Mouse (Mus musculus) stomach, postnatal 0 days (tissue): ENCODE results near the gene Dohh. TPM values are rescaled to one million over a fixed set of nuclear protein-coding genes. Genes with fewer than 3 reads are reported as not detected.

Source experiments
- ATAC-seq: fragments of 200-750 bp; cut with Nextera tagmentation; 2 replicates; pipeline ENCODE4 v1.8.0; 2017; ENCODE audit not compliant: low FRiP score, low TSS enrichment
- DNase-seq: peaks from one replicate; pipeline ENCODE4 v3.0.0-alpha.2; 2016; ENCODE audit warnings: low spot score
- H3K27ac ChIP-seq: fragments of 300-500 bp; sonication (generic); replicated peaks from 2 replicates; pipeline ENCODE4 v1.5.1; 2014; ENCODE audit warnings: mild to moderate bottlenecking, control low read depth
- H3K27me3 ChIP-seq: fragments of 300-500 bp; sonication (generic); 2 replicates; pipeline ENCODE4 v1.6.1; 2014; ENCODE audit warnings: low read length; ENCODE audit not compliant: control insufficient read depth, insufficient read depth
- H3K36me3 ChIP-seq: fragments of 300-500 bp; sonication (generic); 2 replicates; pipeline ENCODE4 v1.6.1; 2014; ENCODE audit warnings: low read length, mixed read lengths; ENCODE audit not compliant: control insufficient read depth, insufficient read depth
- H3K4me1 ChIP-seq: fragments of 300-500 bp; sonication (generic); replicated peaks from 2 replicates; pipeline ENCODE4 v1.6.1; 2014; ENCODE audit warnings: antibody characterized with exemption; ENCODE audit not compliant: control insufficient read depth, insufficient read depth
- H3K4me2 ChIP-seq: fragments of 300-500 bp; sonication (generic); replicated peaks from 2 replicates; pipeline ENCODE4 v1.6.1; 2014; ENCODE audit warnings: low read depth, mild to moderate bottlenecking, control low read depth, moderate library complexity
- H3K4me3 ChIP-seq: fragments of 300-500 bp; sonication (generic); 2 replicates; pipeline ENCODE4 v1.5.1; 2014; ENCODE audit warnings: low read depth, low read length, control low read depth
- H3K9ac ChIP-seq: fragments of 300-500 bp; sonication (generic); 2 replicates; pipeline ENCODE4 v1.6.1; 2014; ENCODE audit warnings: mild to moderate bottlenecking, low read length, control low read depth, mixed read lengths
- H3K9me3 ChIP-seq: fragments of 300-500 bp; sonication (generic); 2 replicates; pipeline ENCODE4 v1.6.1; 2016; ENCODE audit warnings: low read length; ENCODE audit not compliant: control insufficient read depth
- CTCF ChIP-seq: IDR thresholded peaks from 2 replicates; pipeline ENCODE4 v1.5.1; 2016; ENCODE audit warnings: antibody characterized with exemption, low read depth, mild to moderate bottlenecking, moderate library complexity
- EP300 ChIP-seq: optimal IDR thresholded peaks from 2 replicates; pipeline ENCODE3; 2016; ENCODE audit warnings: antibody characterized with exemption
- WGBS: fragments of 180-500 bp; shearing (Covaris S2); extraction: QIAGEN DNeasy Blood & Tissue Kit; methylation state at CpG from one replicate; pipeline ENCODE4 v1.1.7; 2014; 5-methylcytosine and 5-hydroxymethylcytosine counted together
- polyA plus RNA-seq: library from polyadenylated mRNA; unstranded; fragments of >200 nt; fragmentation: Nextera tagmentation; extraction: Ambion mirVana; gene quantifications from 2 replicates; pipeline ENCODE4 v1.2.1, GENCODE M21; 2015

Dohh gene
- polyA plus RNA-seq, 1 experiment from 2014 or later, result 59.4 TPM

DNA sequence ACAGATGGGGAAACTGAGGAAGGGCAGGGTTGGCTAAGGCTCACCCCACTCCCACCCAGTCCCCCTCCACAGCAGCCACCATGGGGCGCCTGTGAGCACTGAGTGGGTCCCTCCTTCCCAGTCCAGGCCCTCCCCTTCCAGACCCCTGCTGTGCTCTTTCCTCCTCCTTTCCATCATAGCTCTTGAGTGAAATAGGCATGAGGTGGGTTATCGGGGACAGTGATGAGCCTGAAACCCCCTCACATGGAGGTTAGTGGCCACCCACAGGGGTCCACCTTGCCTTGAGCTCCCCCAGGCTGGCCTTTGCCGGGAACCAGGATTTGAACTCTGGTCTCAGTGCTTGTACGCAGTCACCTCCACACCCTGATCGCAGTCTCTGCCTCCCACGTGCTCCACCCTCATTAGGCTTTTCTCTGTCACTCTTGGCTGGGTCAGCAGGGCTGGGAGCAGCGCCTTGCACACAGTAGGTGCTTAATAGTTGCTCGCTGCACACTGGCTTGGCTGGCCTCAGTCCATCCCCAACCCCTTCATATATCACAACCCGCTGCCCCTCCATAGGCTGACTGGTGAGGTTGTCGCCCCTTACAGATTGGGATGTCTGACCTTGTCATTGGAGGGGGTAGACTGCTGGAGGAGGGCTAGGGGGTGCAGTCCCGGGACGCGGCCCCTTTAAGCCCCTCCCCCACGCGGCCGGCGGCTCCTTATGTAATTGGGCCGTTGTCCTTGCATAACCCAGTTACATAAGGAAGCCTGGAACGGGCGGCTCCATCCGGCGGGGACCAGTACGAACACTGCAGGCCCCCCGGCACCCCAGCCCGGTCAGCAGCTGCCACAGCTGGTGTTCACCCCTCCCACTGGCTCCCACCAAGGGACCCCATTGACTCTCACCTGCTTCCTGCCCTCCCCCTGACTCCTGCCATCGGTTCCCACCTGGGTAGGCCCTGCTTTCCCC lies 29.4 kb downstream of the Dohh start:
- peak overlapping the region; percentile 45 for H3K9ac ChIP-seq
- 26% methylated on average over 26 of the region's 26 CpGs for WGBS
- peak; percentile 27; the same call in 1 of the 2 replicates for ATAC-seq
- no peak overlapping the region for H3K4me3 ChIP-seq
- H3K27ac ChIP-seq, result peak overlapping the region; percentile 93
- peak overlapping the region; percentile 44 for H3K4me2 ChIP-seq
- TF ChIP-seq CTCF (peak; percentile 49), EP300 (no peak)
- H3K4me1 ChIP-seq, result peaks cover 30% of the 10 kb centered on the region
- H3K36me3 ChIP-seq, result 0 out of 2 replicates have a peak, but pooled peaks cover 2% of the 10 kb centered on the region
- no peaks in the 10 kb centered on the region for H3K27me3 ChIP-seq
- no peaks in the 10 kb centered on the region for H3K9me3 ChIP-seq
- DNase-seq, result peak; percentile 74

DNA sequence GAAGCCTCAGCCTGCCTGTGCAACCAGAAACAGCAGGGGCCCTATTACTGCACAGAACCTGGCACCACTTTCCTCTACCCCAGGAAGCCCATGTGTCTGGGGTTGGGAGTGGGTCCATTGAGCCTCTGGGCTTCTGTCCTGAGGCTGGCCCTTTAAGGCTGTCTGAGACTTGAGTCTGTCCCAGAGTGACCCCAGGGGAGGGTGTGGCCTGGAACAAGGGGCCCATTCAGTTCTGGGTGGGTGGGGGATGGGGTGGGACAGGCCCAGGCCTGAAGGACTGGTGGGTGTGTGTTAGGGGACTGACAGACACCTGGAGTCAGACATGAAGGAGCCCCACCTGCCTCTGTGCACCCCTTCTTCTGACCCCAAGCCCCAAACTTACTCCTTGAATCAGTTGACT lies 30.5 kb downstream of the Dohh start:
- no peak overlapping the region for H3K9ac ChIP-seq
- DNase-seq (peak; percentile 74), ATAC-seq (no peak)
- H3K27ac ChIP-seq, result peak overlapping the region; percentile 93
- peaks cover 30% of the 10 kb centered on the region for H3K4me1 ChIP-seq
- 0 out of 2 replicates have a peak, but pooled peaks cover 5% of the 10 kb centered on the region for H3K36me3 ChIP-seq
- peak overlapping the region; percentile 44; the same call in 1 of the 2 replicates for H3K4me2 ChIP-seq
- H3K9me3 ChIP-seq, result no peaks in the 10 kb centered on the region
- TF ChIP-seq EP300 (no peak), CTCF (no peak)
- H3K4me3 ChIP-seq, result no peak overlapping the region
- H3K27me3 ChIP-seq, result no peaks in the 10 kb centered on the region

DNA sequence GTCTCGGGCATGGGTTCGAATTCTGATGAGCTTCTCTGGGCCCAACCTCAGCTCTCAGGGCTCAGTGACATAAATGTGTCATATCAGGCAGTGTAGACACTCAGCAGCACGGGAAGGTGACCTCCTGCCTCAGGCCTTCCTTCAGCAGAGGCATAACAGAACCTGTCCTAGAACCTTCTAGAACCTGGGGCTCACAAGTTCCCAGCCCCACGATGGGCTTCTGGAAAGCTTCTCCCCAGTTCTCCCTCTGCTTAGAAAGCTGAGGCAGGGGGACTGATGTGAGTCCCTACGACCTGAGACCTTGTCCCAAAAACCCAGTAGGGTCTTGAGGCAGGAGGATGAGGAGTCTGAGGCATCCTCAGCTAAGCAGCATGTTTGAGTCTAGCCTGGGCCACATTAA lies 30.9 kb downstream of the Dohh start:
- no peak for DNase-seq
- Histone ChIP-seq H3K4me2 (no peak overlapping the region), H3K27me3 (no peaks in the 10 kb centered on the region), H3K36me3 (0 out of 2 replicates have a peak, but pooled peaks cover 5% of the 10 kb centered on the region), H3K9ac (no peak overlapping the region; the same call in 1 of the 2 replicates), H3K27ac (peak overlapping the region; percentile 61), H3K4me1 (peaks cover 30% of the 10 kb centered on the region), H3K9me3 (no peaks in the 10 kb centered on the region), H3K4me3 (no peak overlapping the region)
- WGBS, result 72% methylated on average over 5 of the region's 5 CpGs
- no peak for ATAC-seq
- TF ChIP-seq CTCF (no peak), EP300 (no peak)

DNA sequence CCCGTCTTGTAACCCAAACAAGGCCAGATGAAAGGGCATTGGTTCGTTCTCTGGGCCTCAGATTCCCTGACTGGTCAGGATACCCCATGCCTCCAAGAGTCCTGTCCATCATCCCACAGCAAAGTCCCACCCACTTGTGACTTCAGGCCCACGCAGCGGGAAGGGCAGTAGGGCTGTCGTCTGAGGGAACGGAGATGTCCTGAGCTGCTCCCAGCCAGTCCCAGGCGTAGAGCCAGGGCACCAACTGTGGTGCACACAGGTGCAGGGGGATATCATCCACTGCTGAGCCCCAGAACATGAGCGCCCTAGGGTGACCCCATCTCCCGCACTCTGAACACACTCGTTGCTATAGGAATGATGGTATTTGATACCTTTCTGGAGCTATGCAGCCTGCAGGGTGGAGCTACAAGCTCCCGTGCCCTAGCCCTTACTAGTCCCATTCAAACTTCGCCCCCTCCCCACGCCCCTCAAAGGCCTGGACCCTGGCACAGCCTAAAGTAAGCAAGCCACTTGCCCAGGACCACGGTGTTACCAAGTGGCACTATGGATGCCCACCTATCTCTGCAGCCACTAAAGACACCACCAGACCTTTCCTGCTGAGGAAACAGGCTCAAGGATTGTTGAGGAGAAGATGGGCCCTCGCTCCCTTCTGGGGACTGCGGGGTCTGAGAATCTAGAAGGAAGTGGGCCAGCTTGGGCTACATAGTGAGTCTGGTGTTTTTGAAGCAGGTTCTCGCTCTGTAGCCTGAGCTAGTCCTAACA lies 31.5 kb downstream of the Dohh start:
- H3K4me3 ChIP-seq, result no peak overlapping the region
- ATAC-seq (no peak), DNase-seq (no peak)
- H3K9ac ChIP-seq, result no peak overlapping the region; the same call in 1 of the 2 replicates
- TF ChIP-seq EP300 (no peak), CTCF (no peak)
- H3K27ac ChIP-seq, result peak overlapping the region; percentile 61
- WGBS, result 57% methylated on average over 17 of the region's 17 CpGs
- peaks cover 30% of the 10 kb centered on the region for H3K4me1 ChIP-seq
- 0 out of 2 replicates have a peak, but pooled peaks cover 3% of the 10 kb centered on the region for H3K36me3 ChIP-seq
- H3K9me3 ChIP-seq, result no peaks in the 10 kb centered on the region
- H3K4me2 ChIP-seq, result no peak overlapping the region
- H3K27me3 ChIP-seq, result no peaks in the 10 kb centered on the region

DNA sequence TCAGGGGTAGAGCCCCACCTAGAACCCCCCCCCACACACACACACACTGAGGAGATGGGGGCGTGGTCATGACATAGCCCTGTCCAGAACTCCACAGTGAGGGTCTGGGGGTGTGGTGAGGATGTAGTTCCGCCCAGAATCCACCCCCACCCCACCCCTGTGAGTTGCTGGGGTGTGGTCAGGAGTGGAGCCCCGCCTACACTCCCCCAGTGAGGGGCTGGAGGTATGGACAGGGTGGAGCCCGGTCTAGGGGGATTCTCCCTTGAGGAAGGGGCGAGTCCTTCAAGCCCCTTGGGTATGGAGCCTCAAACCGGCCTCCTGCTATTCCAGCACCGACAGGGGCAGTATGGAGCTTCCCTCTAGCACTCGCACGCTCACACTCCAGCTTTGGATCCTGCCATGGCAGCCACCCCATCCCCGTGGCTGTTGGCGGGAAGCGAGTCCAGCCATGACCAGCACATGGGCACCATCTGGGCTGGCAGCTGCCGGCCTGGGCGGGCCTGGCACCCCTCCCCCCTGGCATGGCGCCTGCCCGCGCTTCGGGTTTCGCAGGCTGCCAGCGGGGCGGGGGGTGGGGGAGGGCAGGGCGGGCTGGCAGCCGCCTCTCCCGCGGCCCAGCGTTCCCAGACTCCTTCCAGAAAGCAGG lies 32.5 kb downstream of the Dohh start:
- H3K4me1 ChIP-seq, result peaks cover 27% of the 10 kb centered on the region
- H3K27me3 ChIP-seq, result no peaks in the 10 kb centered on the region
- H3K27ac ChIP-seq, result peak overlapping the region; percentile 86
- 0 out of 2 replicates have a peak, but pooled peaks cover 3% of the 10 kb centered on the region for H3K36me3 ChIP-seq
- peak overlapping the region; percentile 54 for H3K4me2 ChIP-seq
- H3K4me3 ChIP-seq, result peak overlapping the region; percentile 27
- 2% methylated on average over 20 of the region's 26 CpGs for WGBS
- peak overlapping the region; percentile 51 for H3K9ac ChIP-seq
- ATAC-seq (peak; percentile 67), DNase-seq (peak; percentile 80)
- H3K9me3 ChIP-seq, result no peaks in the 10 kb centered on the region
- TF ChIP-seq EP300 (no peak), CTCF (peak; percentile 77)
